ENCODE assay signal across 14 mouse cellular contexts in genomic region chr1:36523332-36524013, GRCm38 (mm10). TPM values are rescaled to one million over a fixed set of nuclear protein-coding genes. Genes with fewer than 3 reads are reported as not detected.
A peak's percentile ranks its signal among the peaks of the same experiment; 100 is the strongest.
DNase-seq lines count a peak whose midpoint lies in the region; ATAC-seq and TF ChIP-seq lines count a peak whose summit lies in the region.
"Had no signal": no experiment of that assay in that cellular context is flagged by ENCODE, and none has a peak within 500 bp of the region (broad histone marks: within the 10 kb centered on the region; RNA-seq: fewer than 3 reads in every experiment).

No protein-coding gene starts in this region.

- H3K27ac ChIP-seq in heart, embryonic 14.5 days (replicated peaks in 1 of 2; ENCODE audit: control insufficient read depth in 1 of 2, insufficient read depth in 1 of 2, low read depth in 2 of 2, low read length in 2 of 2): peak overlapping the region; percentile 85 to 86
- H3K27ac ChIP-seq in midbrain, embryonic 13.5 days: peak overlapping the region; percentile 59
- no peak overlapping the region for H3K27ac ChIP-seq in midbrain, embryonic 10.5 days (replicated peaks)
- H3K27ac ChIP-seq in hindbrain, postnatal 0 days: peak overlapping the region; percentile 20; the same call in 1 of the 2 replicates

- TF ChIP-seq CTCF in hindbrain, postnatal 0 days (IDR thresholded peaks at IDR 0.05; ENCODE audit: low read depth): no peak

- no peak for DNase-seq in heart, adult 11 months
- no peak for DNase-seq in midbrain, embryonic 10.5 days (ENCODE audit: low spot score)
- peak; percentile 83 for DNase-seq in hindbrain, postnatal 0 days (ENCODE audit: low spot score)
- peak; percentile 89 for DNase-seq in skeletal muscle tissue, adult 2 months (ENCODE audit: low read depth, low spot score)
- DNase-seq in right cerebral cortex, adult 2 months (ENCODE audit: low spot score in 2 of 2): no peak
- DNase-seq: cerebellum, adult 11 months; kidney, adult 11 months; right cerebral cortex, adult 18-20 months had no signal

- peaks cover 19 to 46% of the 10 kb centered on the region in 2 experiments for H3K4me1 ChIP-seq in heart, embryonic 14.5 days (ENCODE audit: control insufficient read depth in 2 of 2, insufficient read depth in 2 of 2, low read length in 2 of 2)
- peaks cover 20% of the 10 kb centered on the region for H3K4me1 ChIP-seq in midbrain, embryonic 13.5 days (replicated peaks)
- peaks cover 4% of the 10 kb centered on the region; the same call in 1 of the 2 replicates for H3K4me1 ChIP-seq in midbrain, embryonic 10.5 days
- no peaks in the 10 kb centered on the region for H3K4me1 ChIP-seq in hindbrain, postnatal 0 days (ENCODE audit: insufficient read depth, low read length)

- WGBS in heart, embryonic 14.5 days: 34% methylated on average over 9 of the region's 9 CpGs
- WGBS in midbrain, embryonic 13.5 days: 65% methylated on average over 9 of the region's 9 CpGs
- 92% methylated on average over 9 of the region's 9 CpGs for WGBS in midbrain, embryonic 10.5 days
- WGBS in hindbrain, postnatal 0 days: 32% methylated on average over 9 of the region's 9 CpGs

- H3K9me3 ChIP-seq in heart, embryonic 14.5 days (ENCODE audit: control insufficient read depth, low read length): no peaks in the 10 kb centered on the region
- no peaks in the 10 kb centered on the region for H3K9me3 ChIP-seq in midbrain, embryonic 13.5 days
- no peaks in the 10 kb centered on the region for H3K9me3 ChIP-seq in midbrain, embryonic 10.5 days (replicated peaks)
- no peaks in the 10 kb centered on the region for H3K9me3 ChIP-seq in hindbrain, postnatal 0 days (ENCODE audit: low read length)
- H3K9me3 ChIP-seq: megakaryocyte, embryonic 14.5 days had no signal

- peak; percentile 66 for ATAC-seq in heart, embryonic 14.5 days (ENCODE audit: insufficient number of reproducible peaks, insufficient read depth, low FRiP score, low read depth)
- peak; percentile 77 for ATAC-seq in midbrain, embryonic 13.5 days
- ATAC-seq in hindbrain, postnatal 0 days: peak; percentile 49
- no peak for ATAC-seq in CD4-positive, CD25-positive, alpha-beta regulatory T cell, adult 4 months

- H3K9ac ChIP-seq in heart, embryonic 14.5 days (ENCODE audit: low read length): peak overlapping the region; percentile 55
- no peak overlapping the region; the same call in 1 of the 2 replicates for H3K9ac ChIP-seq in midbrain, embryonic 13.5 days (replicated peaks)
- no peak overlapping the region for H3K9ac ChIP-seq in hindbrain, postnatal 0 days (replicated peaks; ENCODE audit: low read length)

- no peak overlapping the region for H3K4me3 ChIP-seq in heart, embryonic 14.5 days (ENCODE audit: control insufficient read depth in 1 of 2, insufficient read depth in 1 of 2, low read depth in 1 of 2, low read length in 2 of 2)
- no peak overlapping the region for H3K4me3 ChIP-seq in midbrain, embryonic 13.5 days (replicated peaks)
- H3K4me3 ChIP-seq in midbrain, embryonic 10.5 days: no peak overlapping the region
- H3K4me3 ChIP-seq in hindbrain, postnatal 0 days (ENCODE audit: low read length): no peak overlapping the region
- H3K4me3 ChIP-seq: erythroblast, embryonic 14.5 days; megakaryocyte, embryonic 14.5 days had no signal

- H3K36me3 ChIP-seq in heart, embryonic 14.5 days (ENCODE audit: control insufficient read depth, insufficient read depth, low read length): peaks cover 89% of the 10 kb centered on the region
- peaks cover 80% of the 10 kb centered on the region for H3K36me3 ChIP-seq in midbrain, embryonic 13.5 days
- H3K36me3 ChIP-seq in midbrain, embryonic 10.5 days: peaks cover 89% of the 10 kb centered on the region
- H3K36me3 ChIP-seq in hindbrain, postnatal 0 days (ENCODE audit: insufficient read depth, low read length): peaks cover 48% of the 10 kb centered on the region

- peak overlapping the region; percentile 24; the same call in 1 of the 2 replicates for H3K4me2 ChIP-seq in heart, embryonic 14.5 days (ENCODE audit: low read length)
- no peak overlapping the region for H3K4me2 ChIP-seq in midbrain, embryonic 13.5 days (replicated peaks)
- H3K4me2 ChIP-seq in hindbrain, postnatal 0 days (ENCODE audit: low read depth, low read length): no peak overlapping the region

- H3K27me3 ChIP-seq in heart, embryonic 14.5 days (ENCODE audit: control insufficient read depth, insufficient read depth, low read length): no peaks in the 10 kb centered on the region
- H3K27me3 ChIP-seq in midbrain, embryonic 13.5 days: no peaks in the 10 kb centered on the region
- no peaks in the 10 kb centered on the region for H3K27me3 ChIP-seq in midbrain, embryonic 10.5 days (ENCODE audit: low read depth, poor library complexity, severe bottlenecking)
- H3K27me3 ChIP-seq in hindbrain, postnatal 0 days (ENCODE audit: insufficient read depth, low read length): no peaks in the 10 kb centered on the region
- H3K27me3 ChIP-seq: megakaryocyte, embryonic 14.5 days had no signal

RNA-seq across cellular contexts. Expression of gene Cnnm3, which starts 11.8 kb away (rescaled TPM):
- 3.7 and 3.9 TPM in 2 replicates for polyA plus RNA-seq in heart, embryonic 14.5 days (2014; fragmentation: Nextera tagmentation; extraction: Ambion mirVana)
- 4.2 and 4.8 TPM in 2 replicates for polyA plus RNA-seq in midbrain, embryonic 13.5 days (2015; fragmentation: Nextera tagmentation; extraction: Ambion mirVana)
- polyA plus RNA-seq in midbrain, embryonic 10.5 days (2016; fragmentation: Nextera tagmentation; extraction: Ambion mirVana): 2.6 and 3.1 TPM in 2 replicates
- total RNA-seq in hindbrain, postnatal 0 days (2014; rRNA removed): 28.4 and 35.9 TPM in 2 replicates
- polyA plus RNA-seq in hindbrain, postnatal 0 days (2015; fragmentation: Nextera tagmentation; extraction: Ambion mirVana): 5.2 and 5.4 TPM in 2 replicates
- polyA plus RNA-seq in CD4-positive, CD25-positive, alpha-beta regulatory T cell, adult 4 months (2017; shearing (Covaris generic)): 1 to 10 TPM; 7.5 to 7.6 TPM

RNA-seq across cellular contexts. Expression of gene Ankrd23, which starts 13.2 kb away (rescaled TPM):
- 18.9 and 19.4 TPM in 2 replicates for polyA plus RNA-seq in heart, embryonic 14.5 days (2014; fragmentation: Nextera tagmentation; extraction: Ambion mirVana)
- polyA plus RNA-seq in midbrain, embryonic 13.5 days (2015; fragmentation: Nextera tagmentation; extraction: Ambion mirVana): 16.1 and 19.0 TPM in 2 replicates
- polyA plus RNA-seq in midbrain, embryonic 10.5 days (2016; fragmentation: Nextera tagmentation; extraction: Ambion mirVana): 16.3 and 17.4 TPM in 2 replicates
- total RNA-seq in hindbrain, postnatal 0 days (2014; rRNA removed): 8.1 and 11.5 TPM in 2 replicates
- polyA plus RNA-seq in hindbrain, postnatal 0 days (2015; fragmentation: Nextera tagmentation; extraction: Ambion mirVana): 11.2 and 12.7 TPM in 2 replicates
- polyA plus RNA-seq in CD4-positive, CD25-positive, alpha-beta regulatory T cell, adult 4 months (2017; shearing (Covaris generic)): 100 to 1,000 TPM in 1 of 2 experiments, 10 to 100 TPM in 1; 39.3 to 112 TPM

RNA-seq across cellular contexts. Expression of gene Gm42417, which starts 15.8 kb away (rescaled TPM):
- not detected in 2 replicates for polyA plus RNA-seq in heart, embryonic 14.5 days (2014; fragmentation: Nextera tagmentation; extraction: Ambion mirVana)
- not detected in 2 replicates for polyA plus RNA-seq in midbrain, embryonic 13.5 days (2015; fragmentation: Nextera tagmentation; extraction: Ambion mirVana)
- 0.69 TPM in 1 of 2 replicates, not detected in the other for polyA plus RNA-seq in midbrain, embryonic 10.5 days (2016; fragmentation: Nextera tagmentation; extraction: Ambion mirVana)
- not detected in 2 replicates for total RNA-seq in hindbrain, postnatal 0 days (2014; rRNA removed)
- not detected in 2 replicates for polyA plus RNA-seq in hindbrain, postnatal 0 days (2015; fragmentation: Nextera tagmentation; extraction: Ambion mirVana)
- 1 to 10 TPM in 1 of 2 experiments, not detected in 1; 2.3 TPM for polyA plus RNA-seq in CD4-positive, CD25-positive, alpha-beta regulatory T cell, adult 4 months (2017; shearing (Covaris generic))
- total RNA-seq: left cerebral cortex, postnatal 25 days had no signal
- polyA plus RNA-seq: erythroblast, embryonic 14.5 days had no signal

RNA-seq across cellular contexts. Expression of gene Ankrd39, which starts 23.8 kb away (rescaled TPM):
- 27.2 and 29.0 TPM in 2 replicates for polyA plus RNA-seq in heart, embryonic 14.5 days (2014; fragmentation: Nextera tagmentation; extraction: Ambion mirVana)
- polyA plus RNA-seq in midbrain, embryonic 13.5 days (2015; fragmentation: Nextera tagmentation; extraction: Ambion mirVana): 22.1 and 22.3 TPM in 2 replicates
- polyA plus RNA-seq in midbrain, embryonic 10.5 days (2016; fragmentation: Nextera tagmentation; extraction: Ambion mirVana): 17.8 and 21.2 TPM in 2 replicates
- 38.1 and 55.1 TPM in 2 replicates for total RNA-seq in hindbrain, postnatal 0 days (2014; rRNA removed)
- polyA plus RNA-seq in hindbrain, postnatal 0 days (2015; fragmentation: Nextera tagmentation; extraction: Ambion mirVana): 30.8 and 32.5 TPM in 2 replicates
- 10 to 100 TPM; 19.4 to 23.9 TPM for polyA plus RNA-seq in CD4-positive, CD25-positive, alpha-beta regulatory T cell, adult 4 months (2017; shearing (Covaris generic))

RNA-seq across cellular contexts. Expression of gene Sema4c, which starts 34.7 kb away (rescaled TPM):
- polyA plus RNA-seq in heart, embryonic 14.5 days (2014; fragmentation: Nextera tagmentation; extraction: Ambion mirVana): 1.3 and 1.6 TPM in 2 replicates
- polyA plus RNA-seq in midbrain, embryonic 13.5 days (2015; fragmentation: Nextera tagmentation; extraction: Ambion mirVana): 33.4 and 35.4 TPM in 2 replicates
- 20.8 and 26.3 TPM in 2 replicates for polyA plus RNA-seq in midbrain, embryonic 10.5 days (2016; fragmentation: Nextera tagmentation; extraction: Ambion mirVana)
- 32.3 and 40.5 TPM in 2 replicates for total RNA-seq in hindbrain, postnatal 0 days (2014; rRNA removed)
- 14.4 and 14.7 TPM in 2 replicates for polyA plus RNA-seq in hindbrain, postnatal 0 days (2015; fragmentation: Nextera tagmentation; extraction: Ambion mirVana)
- under 1 TPM in 1 of 2 experiments, not detected in 1; 0.22 TPM for polyA plus RNA-seq in CD4-positive, CD25-positive, alpha-beta regulatory T cell, adult 4 months (2017; shearing (Covaris generic))

Comparison
In these comparisons a context has a peak if more than half of its experiments do, and no peak if none do; other contexts are left out.
1. DNase-seq: peak in hindbrain, postnatal 0 days (single experiment) and skeletal muscle tissue, adult 2 months (single experiment); none in heart, adult 11 months (single experiment), midbrain, embryonic 10.5 days (single experiment) and right cerebral cortex, adult 2 months (0 of 2).